Mouse (Mus musculus) G1E (cell line): ENCODE measurements around the gene Pax5.

ENCODE experiments used
- CTCF ChIP-seq: IDR thresholded peaks from 2 replicates; pipeline ENCODE4 v1.5.1; 2012; ENCODE audit warnings: low read depth, low read length, inconsistent platforms, mixed read lengths
- TAL1 ChIP-seq: conservative IDR thresholded peaks from 2 replicates; pipeline ENCODE4 v1.6.1; 2012; ENCODE audit warnings: low read depth, low read length, inconsistent platforms, mixed read lengths

DNA sequence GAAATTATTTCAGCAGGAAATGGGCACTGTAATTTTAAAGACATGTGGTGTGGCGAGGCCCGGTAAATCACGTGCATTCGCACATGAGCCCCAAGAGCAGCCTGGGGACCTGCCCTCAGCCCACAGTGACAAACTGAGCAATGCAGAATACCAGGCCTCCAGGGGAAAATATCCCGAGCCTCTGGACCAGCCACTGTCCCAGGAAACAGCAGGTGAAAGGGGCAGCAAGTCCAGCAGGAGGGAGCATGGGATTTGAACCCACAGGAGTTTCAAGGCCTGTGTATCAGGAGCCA is 86.9 kb downstream of the Pax5 start:
- TF ChIP-seq CTCF (no peak), TAL1 (no peak)
